Mouse (Mus musculus) heart, embryonic 11.5 days (tissue): ENCODE results near the gene Tuba1b. TPM values are rescaled to one million over a fixed set of nuclear protein-coding genes. Genes with fewer than 3 reads are reported as not detected.
"Not testable (repeated sequence)": the region's sequence is repeated elsewhere in the genome, so short reads cannot be mapped to it uniquely, and the experiment has no call there.

Experiments
- ATAC-seq: fragments of 200-750 bp; cut with Nextera tagmentation; replicated peaks from 2 replicates; pipeline ENCODE4 v1.8.0; 2017; ENCODE audit warnings: moderate library complexity; ENCODE audit not compliant: insufficient number of reproducible peaks, low FRiP score, low TSS enrichment
- H3K27ac ChIP-seq: fragments of 300-500 bp; sonication (generic); 2 replicates; pipeline ENCODE4 v1.5.1; 2014; ENCODE audit warnings: mild to moderate bottlenecking, low read depth, low read length
- H3K27me3 ChIP-seq: fragments of 300-500 bp; sonication (generic); 2 replicates; pipeline ENCODE4 v1.6.1; 2014; ENCODE audit warnings: mild to moderate bottlenecking, low read length, mixed read lengths; ENCODE audit not compliant: control insufficient read depth, insufficient read depth
- H3K36me3 ChIP-seq: fragments of 300-500 bp; sonication (generic); 2 replicates; pipeline ENCODE4 v1.6.1; 2014; ENCODE audit warnings: mild to moderate bottlenecking, low read length, moderate library complexity, mixed read lengths; ENCODE audit not compliant: control insufficient read depth, insufficient read depth
- H3K4me1 ChIP-seq: fragments of 300-500 bp; sonication (generic); 2 replicates; pipeline ENCODE4 v1.6.1; 2014; ENCODE audit warnings: low read length; ENCODE audit not compliant: control insufficient read depth, insufficient read depth
- H3K4me2 ChIP-seq: fragments of 300-500 bp; sonication (generic); 2 replicates; pipeline ENCODE4 v1.6.1; 2014; ENCODE audit warnings: mild to moderate bottlenecking, moderate library complexity
- H3K4me3 ChIP-seq: fragments of 300-500 bp; sonication (generic); 2 replicates; pipeline ENCODE4 v1.5.1; 2014; ENCODE audit warnings: low read depth, low read length
- H3K9ac ChIP-seq: fragments of 300-500 bp; sonication (generic); 2 replicates; pipeline ENCODE4 v1.6.1; 2014; ENCODE audit warnings: mild to moderate bottlenecking, low read depth, low read length, moderate library complexity
- H3K9me3 ChIP-seq: fragments of 300-500 bp; sonication (generic); replicated peaks from 2 replicates; pipeline ENCODE4 v1.6.1; 2016; ENCODE audit warnings: low read length; ENCODE audit not compliant: control insufficient read depth
- WGBS: fragments of 180-500 bp; shearing (Covaris S2); extraction: QIAGEN DNeasy Blood & Tissue Kit; methylation state at CpG from one replicate; pipeline ENCODE4 v1.1.7; 2014; ENCODE audit not compliant: insufficient replicate concordance; 5-methylcytosine and 5-hydroxymethylcytosine counted together
- polyA plus RNA-seq: library from polyadenylated mRNA; unstranded; fragments of >200 nt; fragmentation: Nextera tagmentation; extraction: Ambion mirVana; gene quantifications from 2 replicates; pipeline ENCODE4 v1.2.1, GENCODE M21; 2014

The Tuba1b gene
- polyA plus RNA-seq, 1 experiment from 2014 or later: 1,819 TPM

- no peaks in the 10 kb centered on the region for H3K9me3 ChIP-seq
- peaks cover 13% of the 10 kb centered on the region for H3K4me1 ChIP-seq
- no peaks in the 10 kb centered on the region for H3K36me3 ChIP-seq
- H3K27me3 ChIP-seq: no peaks in the 10 kb centered on the region
- no peak overlapping the region for H3K27ac ChIP-seq
- WGBS: 91% methylated on average over 4 of the region's 4 CpGs
- no peak overlapping the region for H3K4me3 ChIP-seq
- no peak overlapping the region for H3K4me2 ChIP-seq
- ATAC-seq: no peak
- no peak overlapping the region for H3K9ac ChIP-seq
These were observed 21.6 kb upstream of the Tuba1b start for GRCm38 (mm10) chr15:98956000-98956399.

GRCm38 (mm10) chr15:98955324-98955723, 21.0 kb upstream of the Tuba1b start:
- ATAC-seq: no peak
- WGBS: 76% methylated on average over 4 of the region's 4 CpGs
- Histone ChIP-seq H3K4me3 (peak overlapping the region; percentile 20), H3K9me3 (no peaks in the 10 kb centered on the region), H3K27me3 (no peaks in the 10 kb centered on the region), H3K4me2 (peak overlapping the region; percentile 58; the same call in 1 of the 2 replicates), H3K9ac (no peak overlapping the region), H3K27ac (no peak overlapping the region), H3K4me1 (peaks cover 13% of the 10 kb centered on the region), H3K36me3 (no peaks in the 10 kb centered on the region)

GRCm38 (mm10) chr15:98954425-98955253, 20.3 kb upstream of the Tuba1b start:
- no peaks in the 10 kb centered on the region for H3K36me3 ChIP-seq
- 26% methylated on average over 14 of the region's 14 CpGs for WGBS
- peaks cover 13% of the 10 kb centered on the region for H3K4me1 ChIP-seq
- peak overlapping the region; percentile 46 for H3K27ac ChIP-seq
- ATAC-seq: no peak
- H3K9ac ChIP-seq: peak overlapping the region; percentile 66; the same call in 1 of the 2 replicates
- H3K4me3 ChIP-seq: peak overlapping the region; percentile 20
- H3K4me2 ChIP-seq: peak overlapping the region; percentile 58
- no peaks in the 10 kb centered on the region for H3K27me3 ChIP-seq
- no peaks in the 10 kb centered on the region for H3K9me3 ChIP-seq

- ATAC-seq: peak; percentile 97
- no peaks in the 10 kb centered on the region for H3K9me3 ChIP-seq
- H3K9ac ChIP-seq: peak within 1 kb of the TSS; percentile 99
- H3K4me2 ChIP-seq: peak within 1 kb of the TSS; percentile 70
- no peaks in the 10 kb centered on the region for H3K27me3 ChIP-seq
- H3K27ac ChIP-seq: peak within 1 kb of the TSS; percentile 99
- WGBS: 7% methylated on average over 28 of the region's 28 CpGs
- peak within 1 kb of the TSS; percentile 91 for H3K4me3 ChIP-seq
- H3K36me3 ChIP-seq: no peaks in the 10 kb centered on the region
- peaks cover 13% of the 10 kb centered on the region for H3K4me1 ChIP-seq
These were observed 19.3 kb upstream of the Tuba1b start, which contains the start of the genes Gm49450 and Tuba1a for GRCm38 (mm10) chr15:98953401-98954356. Gene Gm49450, minus strand, starts transcription at chr15:98953551. Gene Tuba1a, minus strand, starts transcription at chr15:98953703.

- Histone ChIP-seq H3K4me3 (peak overlapping the region; percentile 91), H3K4me1 (peaks cover 13% of the 10 kb centered on the region), H3K36me3 (no peaks in the 10 kb centered on the region), H3K4me2 (peak overlapping the region; percentile 70), H3K27me3 (no peaks in the 10 kb centered on the region), H3K9me3 (no peaks in the 10 kb centered on the region), H3K27ac (peak overlapping the region; percentile 99), H3K9ac (peak overlapping the region; percentile 99)
- under 1% methylated on average over 41 of the region's 41 CpGs for WGBS
- ATAC-seq: peak; percentile 70
These were observed 18.5 kb upstream of the Tuba1b start for GRCm38 (mm10) chr15:98952751-98953400.

GRCm38 (mm10) chr15:98952063-98952455, 17.7 kb upstream of the Tuba1b start:
- Histone ChIP-seq H3K4me1 (peaks cover 13% of the 10 kb centered on the region), H3K4me3 (peak overlapping the region; percentile 91), H3K9ac (peak overlapping the region; percentile 72), H3K27ac (peak overlapping the region; percentile 17; the same call in 1 of the 2 replicates), H3K27me3 (no peaks in the 10 kb centered on the region), H3K36me3 (no peaks in the 10 kb centered on the region), H3K4me2 (peak overlapping the region; percentile 70), H3K9me3 (no peaks in the 10 kb centered on the region)
- 28% methylated on average over 5 of the region's 5 CpGs for WGBS
- no peak for ATAC-seq

- peak overlapping the region; percentile 70 for H3K4me2 ChIP-seq
- H3K9ac ChIP-seq: peak overlapping the region; percentile 72
- H3K27ac ChIP-seq, H3K36me3 ChIP-seq, H3K27me3 ChIP-seq, H3K9me3 ChIP-seq, ATAC-seq: not testable (repeated sequence)
- WGBS: 86% methylated on average over 11 of the region's 15 CpGs
- peaks cover 13% of the 10 kb centered on the region for H3K4me1 ChIP-seq
- peak overlapping the region; percentile 91 for H3K4me3 ChIP-seq
These were observed 17.0 kb upstream of the Tuba1b start for GRCm38 (mm10) chr15:98951122-98952062.
